Mouse (Mus musculus) midbrain, embryonic 11.5 days (tissue): Measurements from ENCODE around the gene Msx3. TPM values are rescaled to one million over a fixed set of nuclear protein-coding genes. Genes with fewer than 3 reads are reported as not detected.

Source experiments
- ATAC-seq: fragments of 200-750 bp; cut with Nextera tagmentation; 2 replicates; pipeline ENCODE4 v1.8.0; 2017; ENCODE audit warnings: moderate TSS enrichment, moderate library complexity; ENCODE audit not compliant: low FRiP score
- DNase-seq: peaks from one replicate; pipeline ENCODE4 v3.0.0; 2015; ENCODE audit warnings: low spot score; ENCODE audit errors: missing footprints
- H3K27ac ChIP-seq: fragments of 300-500 bp; sonication (generic); 2 replicates; pipeline ENCODE4 v1.5.1; 2014; ENCODE audit warnings: low read depth, low read length
- H3K27me3 ChIP-seq: fragments of 300-500 bp; sonication (generic); 2 replicates; pipeline ENCODE4 v1.6.1; 2014; ENCODE audit warnings: mild to moderate bottlenecking, low read length, moderate library complexity, mixed read lengths; ENCODE audit not compliant: control insufficient read depth, insufficient read depth
- H3K36me3 ChIP-seq: fragments of 300-500 bp; sonication (generic); 2 replicates; pipeline ENCODE4 v1.6.1; 2014; ENCODE audit warnings: mild to moderate bottlenecking, low read length, moderate library complexity, mixed read lengths; ENCODE audit not compliant: control insufficient read depth, insufficient read depth
- H3K4me1 ChIP-seq: fragments of 300-500 bp; sonication (generic); 2 replicates; pipeline ENCODE4 v1.6.1; 2014; ENCODE audit warnings: low read length; ENCODE audit not compliant: control insufficient read depth, insufficient read depth
- H3K4me2 ChIP-seq: fragments of 300-500 bp; sonication (generic); 2 replicates; pipeline ENCODE4 v1.6.1; 2014; ENCODE audit warnings: mild to moderate bottlenecking, moderate library complexity
- H3K4me3 ChIP-seq: fragments of 300-500 bp; sonication (generic); 2 replicates; pipeline ENCODE4 v1.5.1; 2014; ENCODE audit warnings: low read depth, low read length
- H3K9ac ChIP-seq: fragments of 300-500 bp; sonication (generic); 2 replicates; pipeline ENCODE4 v1.6.1; 2014; ENCODE audit warnings: low read length
- H3K9me3 ChIP-seq: fragments of 300-500 bp; sonication (generic); 2 replicates; pipeline ENCODE4 v1.6.1; 2016; ENCODE audit warnings: low read length; ENCODE audit not compliant: control insufficient read depth
- WGBS: fragments of 180-500 bp; shearing (Covaris S2); extraction: QIAGEN DNeasy Blood & Tissue Kit; methylation state at CpG from one replicate; pipeline ENCODE4 v1.1.7; 2014; 5-methylcytosine and 5-hydroxymethylcytosine counted together
- polyA plus RNA-seq: library from polyadenylated mRNA; unstranded; fragments of >200 nt; fragmentation: Nextera tagmentation; extraction: Ambion mirVana; gene quantifications from 2 replicates; pipeline ENCODE4 v1.2.1, GENCODE M21; 2014

Gene Msx3
- polyA plus RNA-seq, 1 experiment from 2014 or later, result 8.0 TPM

DNA sequence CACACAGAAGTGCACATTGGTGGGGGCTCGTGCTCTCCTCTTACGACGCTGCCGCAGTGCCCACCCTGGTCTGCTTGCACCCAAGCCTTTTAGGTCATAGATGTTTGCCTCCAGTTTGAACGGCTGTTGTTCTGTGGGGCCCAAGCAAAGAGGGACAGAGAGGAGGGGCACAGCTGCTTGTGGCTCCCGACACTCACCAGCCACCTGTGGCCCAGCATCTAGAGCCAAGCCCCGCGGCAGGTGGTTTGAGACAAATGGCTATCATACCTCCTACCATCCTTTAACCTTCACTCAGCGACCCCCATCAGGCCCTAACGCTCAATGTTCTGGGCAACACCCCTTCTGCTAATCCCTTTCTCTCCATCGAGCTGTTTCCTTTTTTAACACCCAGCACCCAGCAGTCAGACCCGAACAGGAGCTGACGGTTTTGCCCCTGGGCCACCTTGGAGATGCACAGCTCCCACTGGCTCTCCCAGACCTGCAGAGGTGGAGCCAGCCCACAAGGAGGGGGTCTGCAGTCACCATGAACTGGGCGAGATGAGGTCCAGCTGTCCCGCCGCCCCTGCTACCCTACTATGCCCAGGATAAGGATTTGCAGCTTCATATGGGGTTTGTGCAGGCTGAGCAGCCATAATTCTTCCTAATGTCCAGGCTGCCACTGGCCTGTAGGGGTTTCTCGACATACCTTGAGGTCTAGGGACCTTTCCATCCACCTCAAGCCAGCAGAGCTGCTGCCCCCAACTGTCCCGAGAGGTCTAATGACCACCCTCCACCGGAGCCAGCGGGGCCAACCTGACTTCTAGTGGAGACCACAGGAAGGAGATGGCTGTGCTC is 32.7 kb upstream of the Msx3 start:
- H3K9me3 ChIP-seq, result no peaks in the 10 kb centered on the region
- DNase-seq, result peak; percentile 86
- peak overlapping the region; percentile 22 for H3K4me3 ChIP-seq
- peaks cover 22% of the 10 kb centered on the region for H3K4me1 ChIP-seq
- peak overlapping the region; percentile 52 for H3K4me2 ChIP-seq
- no peak overlapping the region for H3K27ac ChIP-seq
- H3K9ac ChIP-seq, result peak overlapping the region; percentile 34
- peaks cover 27% of the 10 kb centered on the region for H3K27me3 ChIP-seq
- peak; percentile 15 for ATAC-seq
- H3K36me3 ChIP-seq, result no peaks in the 10 kb centered on the region
- WGBS, result 11% methylated on average over 20 of the region's 20 CpGs

- WGBS, result 3% methylated on average over 24 of the region's 24 CpGs
- Histone ChIP-seq H3K9ac (peak overlapping the region; percentile 57), H3K4me2 (peak overlapping the region; percentile 52), H3K27me3 (peaks cover 27% of the 10 kb centered on the region), H3K4me1 (peaks cover 22% of the 10 kb centered on the region), H3K27ac (no peak overlapping the region), H3K4me3 (peak overlapping the region; percentile 22), H3K36me3 (no peaks in the 10 kb centered on the region), H3K9me3 (no peaks in the 10 kb centered on the region)
- peak; percentile 98 for DNase-seq
- peak; percentile 85 for ATAC-seq
Observed at GRCm38 (mm10) chr7:140080503-140081156, 31.7 kb upstream of the Msx3 start.

DNA sequence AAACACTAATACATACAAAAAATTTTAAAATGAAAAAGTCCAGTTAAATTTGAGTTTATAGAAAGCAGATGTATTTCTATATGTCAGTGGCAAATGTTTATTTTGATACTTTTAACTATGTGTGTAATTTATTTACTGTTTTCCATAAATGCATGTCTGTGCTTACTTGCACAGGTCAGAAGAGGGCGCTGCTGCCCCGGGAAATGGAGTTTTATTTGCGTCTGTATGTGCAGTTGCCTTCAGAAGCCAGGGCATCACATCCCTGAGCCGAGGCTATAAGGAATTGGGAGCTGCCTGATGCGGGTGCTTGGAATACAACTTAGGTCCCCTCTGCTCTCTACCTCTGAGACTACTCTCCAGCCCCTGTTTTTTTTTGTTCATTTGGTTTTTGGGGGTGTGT is 29.8 kb upstream of the Msx3 start:
- H3K4me3 ChIP-seq, result no peak overlapping the region

DNA sequence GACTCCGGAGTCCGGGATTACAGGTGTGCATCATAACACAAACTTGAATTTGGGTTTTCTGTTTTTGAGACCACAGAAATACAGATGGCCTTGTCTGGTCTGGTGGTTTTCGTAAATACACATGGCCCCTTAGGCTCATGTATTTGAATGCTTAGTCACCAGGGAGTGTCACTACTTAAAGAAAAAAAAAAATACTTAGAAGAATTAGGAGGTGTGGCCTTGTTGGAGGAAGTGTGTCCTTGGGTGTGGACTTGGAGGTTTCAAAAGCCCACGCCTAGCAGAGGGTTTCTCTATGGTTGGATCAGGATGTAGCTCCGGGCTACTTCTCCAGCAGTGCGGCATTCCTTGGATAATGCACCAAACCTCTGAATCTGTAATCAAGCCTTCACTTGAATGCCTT is 28.8 kb upstream of the Msx3 start:
- 82% methylated on average over 6 of the region's 6 CpGs for WGBS
- no peaks in the 10 kb centered on the region for H3K9me3 ChIP-seq
- H3K27ac ChIP-seq, result no peak overlapping the region
- no peak overlapping the region for H3K4me2 ChIP-seq
- peaks cover 30% of the 10 kb centered on the region for H3K27me3 ChIP-seq
- DNase-seq (no peak), ATAC-seq (no peak)
- peaks cover 22% of the 10 kb centered on the region for H3K4me1 ChIP-seq
- no peaks in the 10 kb centered on the region for H3K36me3 ChIP-seq
- H3K9ac ChIP-seq, result no peak overlapping the region
- no peak overlapping the region for H3K4me3 ChIP-seq

More for the DNA sequence above, 29.8 kb upstream of the Msx3 start:
- Histone ChIP-seq H3K9me3 (no peaks in the 10 kb centered on the region), H3K9ac (no peak overlapping the region), H3K27me3 (peaks cover 30% of the 10 kb centered on the region), H3K4me1 (peaks cover 22% of the 10 kb centered on the region), H3K4me2 (no peak overlapping the region), H3K36me3 (no peaks in the 10 kb centered on the region), H3K27ac (no peak overlapping the region)
- 9% methylated on average over 5 of the region's 5 CpGs for WGBS
- DNase-seq, result peak; percentile 97
- no peak for ATAC-seq

DNA sequence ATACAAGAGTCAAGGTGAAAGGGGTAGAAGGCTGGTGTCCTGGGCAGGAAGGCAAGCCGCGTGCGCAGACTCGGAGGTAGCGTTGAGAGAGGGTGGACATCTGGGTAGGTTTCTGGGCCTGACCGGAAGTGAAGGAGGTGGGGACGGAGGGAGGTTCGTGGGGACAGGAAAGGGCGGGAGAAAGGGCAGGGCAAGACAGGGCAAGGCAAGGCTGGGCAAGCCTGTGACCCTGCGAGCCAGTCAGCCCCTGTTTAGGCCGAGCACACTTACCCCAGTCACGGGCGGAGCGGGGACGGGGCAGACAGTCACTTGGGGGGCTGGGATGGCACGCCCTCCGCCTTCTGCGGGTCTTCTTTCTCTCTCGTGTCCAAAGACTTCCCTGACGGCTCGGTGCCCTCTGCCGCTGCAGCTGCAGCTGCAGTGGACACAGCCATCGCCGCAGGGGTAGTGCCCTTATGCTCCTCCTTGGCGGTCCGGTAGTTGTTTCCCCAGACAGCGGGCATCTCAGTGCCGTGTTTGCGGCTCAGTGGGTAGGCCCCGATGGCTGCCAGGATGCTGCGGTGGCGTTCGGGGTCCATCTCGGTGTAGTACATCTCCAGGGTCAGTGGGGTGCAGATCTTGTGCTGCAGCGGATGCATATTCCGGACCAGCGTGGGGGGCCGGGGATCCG is 21.3 kb upstream of the Msx3 start:
- 31% methylated on average over 38 of the region's 39 CpGs for WGBS
- H3K9me3 ChIP-seq, result no peaks in the 10 kb centered on the region
- DNase-seq (no peak), ATAC-seq (peak; percentile 61)
- peak overlapping the region; percentile 39 for H3K4me2 ChIP-seq
- H3K4me3 ChIP-seq, result peak overlapping the region; percentile 18
- peaks cover 53% of the 10 kb centered on the region for H3K27me3 ChIP-seq
- H3K36me3 ChIP-seq, result no peaks in the 10 kb centered on the region
- peaks cover 1% of the 10 kb centered on the region; the same call in 1 of the 2 replicates for H3K4me1 ChIP-seq
- H3K9ac ChIP-seq, result peak overlapping the region; percentile 52
- H3K27ac ChIP-seq, result no peak overlapping the region

- H3K27ac ChIP-seq, result no peak overlapping the region
- no peaks in the 10 kb centered on the region for H3K9me3 ChIP-seq
- DNase-seq (no peak), ATAC-seq (no peak)
- H3K4me2 ChIP-seq, result no peak overlapping the region
- H3K36me3 ChIP-seq, result no peaks in the 10 kb centered on the region
- no peak overlapping the region for H3K9ac ChIP-seq
- WGBS, result 73% methylated on average over 6 of the region's 6 CpGs
- no peak overlapping the region for H3K4me3 ChIP-seq
- peaks cover 7% of the 10 kb centered on the region for H3K4me1 ChIP-seq
- H3K27me3 ChIP-seq, result peaks cover 74% of the 10 kb centered on the region
Observed at GRCm38 (mm10) chr7:140067397-140067796, 18.5 kb upstream of the Msx3 start.

- H3K4me3 ChIP-seq, result no peak overlapping the region
- H3K4me1 ChIP-seq, result peaks cover 46% of the 10 kb centered on the region
- H3K4me2 ChIP-seq, result no peak overlapping the region
- H3K27me3 ChIP-seq, result peaks cover 73% of the 10 kb centered on the region
- ATAC-seq (no peak), DNase-seq (peak; percentile 99)
- no peaks in the 10 kb centered on the region for H3K9me3 ChIP-seq
- H3K36me3 ChIP-seq, result no peaks in the 10 kb centered on the region
- no peak overlapping the region for H3K27ac ChIP-seq
- no peak overlapping the region for H3K9ac ChIP-seq
- 17% methylated on average over 7 of the region's 7 CpGs for WGBS
Observed at GRCm38 (mm10) chr7:140063092-140063491, 14.2 kb upstream of the Msx3 start.

- H3K4me2 ChIP-seq, result no peak overlapping the region
- no peak overlapping the region for H3K27ac ChIP-seq
- H3K4me1 ChIP-seq, result peaks cover 51% of the 10 kb centered on the region
- 11% methylated on average over 11 of the region's 11 CpGs for WGBS
- DNase-seq, result no peak
- H3K9ac ChIP-seq, result no peak overlapping the region
- no peaks in the 10 kb centered on the region for H3K36me3 ChIP-seq
- H3K27me3 ChIP-seq, result peaks cover 71% of the 10 kb centered on the region
- no peaks in the 10 kb centered on the region for H3K9me3 ChIP-seq
- no peak for ATAC-seq
- no peak overlapping the region for H3K4me3 ChIP-seq
Observed at GRCm38 (mm10) chr7:140062307-140062706, 13.4 kb upstream of the Msx3 start.

DNA sequence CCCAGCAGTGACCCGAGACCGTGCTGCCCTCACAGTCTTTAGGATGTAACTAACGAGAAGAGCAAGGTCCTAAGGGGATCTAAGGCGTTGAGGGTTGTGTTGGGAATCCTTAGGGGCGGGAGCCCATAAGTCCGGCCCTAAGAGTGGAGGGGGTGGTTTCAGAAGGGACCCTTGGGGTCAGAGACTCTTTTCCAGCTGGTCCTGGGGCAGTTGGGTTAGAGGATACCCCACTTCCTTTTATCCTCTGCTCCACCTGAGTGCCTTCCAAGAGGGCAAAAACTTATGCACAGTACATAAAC is 12.9 kb upstream of the Msx3 start:
- Histone ChIP-seq H3K4me3 (no peak overlapping the region), H3K27ac (no peak overlapping the region), H3K9me3 (no peaks in the 10 kb centered on the region), H3K4me1 (peaks cover 55% of the 10 kb centered on the region), H3K9ac (no peak overlapping the region), H3K27me3 (peaks cover 72% of the 10 kb centered on the region), H3K4me2 (peak overlapping the region; percentile 58), H3K36me3 (no peaks in the 10 kb centered on the region)
- no peak for ATAC-seq
- peak; percentile 93 for DNase-seq
- WGBS, result under 1% methylated on average over 6 of the region's 6 CpGs
